Mouse (Mus musculus) liver, embryonic 14.5 days (tissue): Measurements from ENCODE around the gene Sipa1l3. TPM values are rescaled to one million over a fixed set of nuclear protein-coding genes. Genes with fewer than 3 reads are reported as not detected.

Experiments used
- ATAC-seq: fragments of 200-750 bp; cut with Nextera tagmentation; 2 replicates; pipeline ENCODE4 v1.8.0; 2017; ENCODE audit warnings: moderate number of reproducible peaks, mild to moderate bottlenecking, moderate library complexity; ENCODE audit not compliant: insufficient read depth
- DNase-seq, 3 experiments: peaks; one replicate each; pipeline ENCODE4 v3.0.0-alpha.2; 2012 to 2013; ENCODE audit warnings: low read depth in 3 of 3, low spot score in 3 of 3
- H3K27ac ChIP-seq: fragments of 300-500 bp; sonication (generic); 2 replicates; pipeline ENCODE4 v1.5.1; 2014; ENCODE audit warnings: moderate library complexity, mild to moderate bottlenecking, control low read depth, inconsistent platforms
- H3K27me3 ChIP-seq: fragments of 300-500 bp; sonication (generic); 2 replicates; pipeline ENCODE4 v1.6.1; 2014; ENCODE audit warnings: mild to moderate bottlenecking, low read length, moderate library complexity; ENCODE audit not compliant: control insufficient read depth, insufficient read depth
- H3K36me3 ChIP-seq: fragments of 300-500 bp; sonication (generic); replicated peaks from 2 replicates; pipeline ENCODE4 v1.6.1; 2014; ENCODE audit warnings: low read depth; ENCODE audit not compliant: control insufficient read depth, insufficient read depth
- H3K4me1 ChIP-seq, 2 experiments: fragments of 200-500 bp in 1 of 2; fragments of 300-500 bp in 1 of 2; sonication (generic) in 1 of 2; replicated peaks; 2 replicates each; pipeline ENCODE4 v1.6.1; 2012 to 2014; ENCODE audit warnings: antibody characterized with exemption in 1 of 2, inconsistent platforms in 1 of 2, low read length in 1 of 2; ENCODE audit not compliant: control insufficient read depth in 2 of 2, insufficient read depth in 2 of 2
- H3K4me2 ChIP-seq: fragments of 300-500 bp; sonication (generic); 2 replicates; pipeline ENCODE4 v1.6.1; 2014; ENCODE audit warnings: low read depth, mild to moderate bottlenecking, control low read depth, moderate library complexity
- H3K4me3 ChIP-seq, 2 experiments: fragments of 200-500 bp in 1 of 2; fragments of 300-500 bp in 1 of 2; sonication (generic) in 1 of 2; 2 replicates each; pipeline ENCODE4 v1.5.1; 2012 to 2014; ENCODE audit warnings: low read depth in 2 of 2, low read length in 2 of 2, mild to moderate bottlenecking in 2 of 2, control low read depth in 1 of 2, inconsistent platforms in 1 of 2, moderate library complexity in 1 of 2; ENCODE audit not compliant: insufficient read depth in 1 of 2
- H3K9ac ChIP-seq: fragments of 300-500 bp; sonication (generic); replicated peaks from 2 replicates; pipeline ENCODE4 v1.6.1; 2014; ENCODE audit warnings: mild to moderate bottlenecking, control low read depth, moderate library complexity
- H3K9me3 ChIP-seq: fragments of 300-500 bp; sonication (generic); 2 replicates; pipeline ENCODE4 v1.6.1; 2016; ENCODE audit warnings: low read length, mixed read lengths; ENCODE audit not compliant: control insufficient read depth
- CTCF ChIP-seq: IDR thresholded peaks from 2 replicates; pipeline ENCODE4 v1.5.1; 2016; ENCODE audit warnings: antibody characterized with exemption, low read depth, control low read depth
- EP300 ChIP-seq: IDR thresholded peaks from 2 replicates; pipeline ENCODE4 v1.6.1; 2016; ENCODE audit warnings: antibody characterized with exemption, low read depth
- WGBS: fragments of 180-500 bp; shearing (Covaris S2); extraction: QIAGEN DNeasy Blood & Tissue Kit; methylation state at CpG from one replicate; pipeline ENCODE4 v1.1.7; 2014; ENCODE audit not compliant: insufficient replicate concordance; 5-methylcytosine and 5-hydroxymethylcytosine counted together
- polyA plus RNA-seq, 2 experiments: library from polyadenylated mRNA; depleted of rRNA in 1 of 2; stranded (reverse) in 1 of 2; unstranded in 1 of 2; fragments of >200 nt; fragmentation: Nextera tagmentation in 1 of 2; extraction: Ambion mirVana in 1 of 2; gene quantifications; 2 replicates each; pipeline versions ENCODE4 v1.2.1 to v1.2.3; 2012 to 2014

Sipa1l3 gene
- polyA plus RNA-seq, 2 experiments = 1.8 to 4.9 TPM

DNA sequence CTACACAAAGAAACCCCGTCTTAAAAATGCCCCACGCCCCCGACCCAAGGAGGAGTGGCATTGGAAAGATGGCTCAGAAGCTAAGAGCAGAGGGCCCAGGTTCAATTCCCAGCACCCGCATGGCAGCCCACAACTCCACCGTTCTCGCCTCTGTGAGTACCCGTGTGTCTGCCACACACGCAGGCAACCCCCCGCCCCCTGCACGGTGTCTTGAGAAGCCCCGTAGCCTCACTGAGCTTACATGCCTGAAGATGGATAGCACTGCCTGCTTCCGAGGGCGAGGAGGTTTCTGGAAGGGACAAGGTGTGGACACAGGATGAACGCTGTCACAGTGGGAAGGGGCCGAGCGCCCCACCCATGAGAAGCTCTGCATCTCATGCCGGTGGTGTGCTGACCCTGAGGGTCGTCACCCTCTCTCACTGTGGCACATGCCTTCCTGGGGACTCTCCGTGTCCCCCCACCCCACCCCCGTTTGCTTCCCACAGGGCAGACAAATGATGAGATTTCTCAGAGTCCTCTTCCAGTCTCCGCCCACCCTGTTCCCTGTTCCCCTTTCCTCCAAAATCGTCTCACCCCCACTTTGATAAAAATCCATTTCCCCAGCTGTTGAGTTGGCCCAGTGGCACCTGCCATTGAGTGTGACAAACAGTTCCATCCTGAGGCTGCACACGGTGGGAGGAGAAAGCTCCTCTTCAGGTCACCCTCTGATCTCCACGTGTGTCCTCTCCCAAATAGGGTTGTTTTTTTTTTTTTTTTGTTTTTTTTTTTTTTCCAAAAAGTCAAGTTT, 222.4 kb downstream of the Sipa1l3 start:
- TF ChIP-seq EP300 (no peak), CTCF (no peak)

DNA sequence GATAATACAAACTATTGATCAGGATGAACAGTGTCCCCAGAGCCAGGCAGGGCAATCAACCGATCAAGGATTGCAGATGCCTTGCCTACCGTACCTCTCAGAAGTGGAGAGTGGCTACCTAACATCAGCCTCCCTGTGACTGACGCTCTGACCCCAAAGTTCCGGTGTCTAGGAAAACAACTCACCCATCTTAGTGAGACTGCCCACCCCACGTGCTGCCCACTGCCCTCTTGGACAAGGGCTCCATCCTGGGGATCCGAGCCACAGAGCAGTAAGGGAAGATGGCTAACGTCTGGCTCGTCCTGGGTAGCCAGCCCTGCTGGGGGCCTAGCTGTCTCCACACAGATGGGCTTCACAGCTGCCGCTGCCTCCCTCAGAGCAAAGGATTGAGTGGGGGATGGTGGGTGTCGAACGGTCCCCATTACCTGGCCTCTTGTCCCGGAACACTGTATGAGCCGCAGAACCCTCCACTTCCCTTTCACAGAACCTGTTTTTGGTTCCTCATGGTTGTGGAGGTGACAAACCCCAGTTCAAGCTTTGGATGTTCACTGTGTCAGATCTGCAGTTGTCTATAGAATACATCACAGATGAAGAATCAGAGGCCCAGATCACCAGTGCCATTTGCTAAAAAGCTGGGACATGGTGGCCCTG, 224.2 kb downstream of the Sipa1l3 start:
- TF ChIP-seq CTCF (no peak), EP300 (no peak)
- no peak overlapping the region for H3K9ac ChIP-seq
- no peaks in the 10 kb centered on the region for H3K36me3 ChIP-seq
- H3K4me2 ChIP-seq = no peak overlapping the region
- ATAC-seq (no peak), DNase-seq (no peak)
- no peaks in the 10 kb centered on the region for H3K9me3 ChIP-seq
- peaks cover 0 to 7% of the 10 kb centered on the region in 2 experiments; a peak in 1 of 4 replicates for H3K4me1 ChIP-seq
- H3K27me3 ChIP-seq = peaks cover 3% of the 10 kb centered on the region; the same call in 1 of the 2 replicates
- H3K4me3 ChIP-seq = no peak overlapping the region
- 58% methylated on average over 13 of the region's 13 CpGs for WGBS
- no peak overlapping the region for H3K27ac ChIP-seq

More for the DNA sequence above, 222.4 kb downstream of the Sipa1l3 start:
- Histone ChIP-seq H3K4me1 (peaks cover 0 to 7% of the 10 kb centered on the region in 2 experiments; a peak in 1 of 4 replicates), H3K4me3 (no peak overlapping the region), H3K9me3 (no peaks in the 10 kb centered on the region), H3K36me3 (no peaks in the 10 kb centered on the region), H3K27me3 (no peaks in the 10 kb centered on the region), H3K27ac (no peak overlapping the region), H3K9ac (no peak overlapping the region), H3K4me2 (no peak overlapping the region)
- WGBS = 69% methylated on average over 24 of the region's 24 CpGs
- DNase-seq (no peak), ATAC-seq (no peak)

DNA sequence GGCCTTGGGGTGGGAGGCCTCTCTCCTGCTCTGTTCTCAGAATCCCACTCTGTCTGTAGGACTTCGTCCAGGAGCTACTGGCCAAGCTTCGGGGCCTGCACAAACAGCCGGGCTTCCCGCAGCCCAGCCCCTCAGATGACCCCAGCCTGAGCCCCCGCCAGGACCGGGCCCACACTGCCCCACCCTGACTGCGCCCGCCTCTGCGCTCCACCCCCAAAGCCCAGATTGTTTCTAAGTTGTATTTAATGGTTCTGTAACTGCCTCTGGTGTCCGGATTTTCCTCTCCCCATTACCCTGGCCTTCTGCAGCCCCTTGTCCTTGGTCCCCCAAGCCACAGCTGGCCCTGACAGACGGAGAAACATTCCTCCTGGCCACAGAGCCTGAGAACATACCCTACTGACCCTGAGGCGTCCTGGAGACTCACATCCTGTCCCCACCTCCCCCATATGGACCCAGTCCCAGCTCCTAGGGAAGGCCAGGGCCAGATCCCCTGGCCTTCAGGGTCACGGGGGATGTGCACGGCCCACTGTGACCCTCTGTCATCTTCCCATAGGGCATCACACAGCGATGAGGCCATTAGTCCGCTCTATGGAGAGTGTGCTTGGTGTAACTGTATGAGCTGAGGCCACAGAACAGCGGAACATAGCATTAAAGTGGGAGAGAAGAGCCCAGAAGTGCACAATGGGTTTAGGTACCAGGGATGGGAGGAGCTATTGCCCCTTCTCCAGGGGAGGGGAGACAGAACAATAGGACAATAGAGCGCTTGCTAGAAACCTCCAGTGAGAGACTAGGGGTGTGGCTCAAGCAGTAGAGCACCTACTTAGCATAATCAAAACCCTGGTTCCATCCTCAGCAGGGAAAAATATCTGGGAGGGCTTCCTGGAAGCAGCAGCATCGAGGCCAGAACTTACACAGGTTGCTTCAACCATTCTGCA, 225.0 kb downstream of the Sipa1l3 start:
- Histone ChIP-seq H3K27ac (no peak overlapping the region), H3K4me3 (no peak overlapping the region), H3K4me2 (no peak overlapping the region), H3K9me3 (no peaks in the 10 kb centered on the region), H3K27me3 (peaks cover 6% of the 10 kb centered on the region; the same call in 1 of the 2 replicates), H3K4me1 (peaks cover 0 to 7% of the 10 kb centered on the region in 2 experiments; a peak in 1 of 4 replicates), H3K36me3 (no peaks in the 10 kb centered on the region), H3K9ac (no peak overlapping the region)
- TF ChIP-seq CTCF (no peak), EP300 (no peak)
- WGBS = 52% methylated on average over 19 of the region's 19 CpGs
- DNase-seq = no peak
- ATAC-seq = no peak

DNA sequence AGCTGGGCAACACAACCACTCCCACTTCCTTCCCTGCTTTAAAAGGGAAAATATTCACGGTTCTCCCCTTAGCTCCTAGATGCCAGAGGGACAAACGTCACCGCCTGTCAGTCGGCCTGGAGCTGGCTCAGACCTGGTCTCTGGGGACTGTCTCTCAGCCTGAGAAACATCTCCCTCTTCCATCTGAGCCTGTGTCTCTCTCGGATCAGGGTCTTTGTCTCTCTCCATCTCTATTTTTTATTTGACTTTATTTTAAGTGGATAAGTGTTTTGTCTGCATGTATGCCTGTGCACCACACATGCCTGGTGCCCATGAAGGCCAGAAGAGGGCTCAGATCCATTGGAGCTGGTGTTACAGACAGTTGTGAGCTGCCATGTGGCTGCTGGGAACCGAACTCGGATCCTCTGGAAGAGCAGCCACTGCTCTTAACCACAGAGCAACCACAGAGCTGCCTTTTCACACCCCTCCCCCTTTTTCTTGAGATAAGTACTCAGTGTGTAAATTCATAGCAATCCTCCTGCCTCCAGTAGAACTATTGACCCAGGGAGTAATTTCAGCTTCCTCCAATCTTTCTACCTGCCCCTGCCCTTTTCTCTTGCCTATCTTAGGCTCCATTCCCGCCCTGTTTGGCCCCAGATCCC, 225.9 kb downstream of the Sipa1l3 start:
- Histone ChIP-seq H3K9ac (no peak overlapping the region), H3K36me3 (no peaks in the 10 kb centered on the region), H3K4me3 (no peak overlapping the region), H3K9me3 (no peaks in the 10 kb centered on the region), H3K27me3 (peaks cover 6% of the 10 kb centered on the region; the same call in 1 of the 2 replicates), H3K4me2 (no peak overlapping the region), H3K27ac (no peak overlapping the region), H3K4me1 (peaks cover 0 to 7% of the 10 kb centered on the region in 2 experiments; a peak in 1 of 4 replicates)
- no peak for TF ChIP-seq CTCF
- no peak for TF ChIP-seq EP300
- DNase-seq (no peak), ATAC-seq (no peak)
- WGBS = 28% methylated on average over 8 of the region's 8 CpGs
